Mouse (Mus musculus): ENCODE data around the gene S100a4. TPM values are rescaled to one million over a fixed set of nuclear protein-coding genes. Genes with fewer than 3 reads are reported as not detected.

S100a4 gene
- polyA plus RNA-seq, 1 experiment: 1.8 TPM

- WGBS: 80% methylated on average over 2 of the region's 2 CpGs
- TF ChIP-seq CTCF (IDR thresholded peaks at IDR 0.05; ENCODE audit: extremely low read depth, insufficient read length, insufficient replicate concordance, low read depth, low read length) (no peak), POLR2A (IDR thresholded peaks at IDR 0.05; ENCODE audit: low read depth, low read length) (no peak)
Measured at GRCm38 (mm10) chr3:90631984-90632383, 28.4 kb downstream of the S100a4 start.

GRCm38 (mm10) chr3:90638511-90639275 lies 35.1 kb downstream of the S100a4 start:
- TF ChIP-seq POLR2A (IDR thresholded peaks at IDR 0.05; ENCODE audit: low read depth, low read length) (no peak), CTCF (IDR thresholded peaks at IDR 0.05; ENCODE audit: extremely low read depth, insufficient read length, insufficient replicate concordance, low read depth, low read length) (no peak)
- H3K27me3 ChIP-seq (ENCODE audit: control insufficient read depth, insufficient read depth, low read length): no peaks in the 10 kb centered on the region
- no peaks in the 10 kb centered on the region for H3K36me3 ChIP-seq (ENCODE audit: control insufficient read depth, insufficient read depth, low read length)
- 35% methylated on average over 1 of the region's 1 CpGs for WGBS
- H3K4me3 ChIP-seq (ENCODE audit: low read depth, low read length): no peak overlapping the region
- no peak overlapping the region for H3K27ac ChIP-seq (ENCODE audit: insufficient read depth, low read depth, low read length)
- no peaks in the 10 kb centered on the region for H3K4me1 ChIP-seq (ENCODE audit: control insufficient read depth, insufficient read depth, insufficient read length, low read length)

More at GRCm38 (mm10) chr3:90631984-90632383, 28.4 kb downstream of the S100a4 start:
- Histone ChIP-seq H3K27ac (ENCODE audit: insufficient read depth, low read depth, low read length) (no peak overlapping the region), H3K4me3 (ENCODE audit: low read depth, low read length) (no peak overlapping the region), H3K27me3 (ENCODE audit: control insufficient read depth, insufficient read depth, low read length) (no peaks in the 10 kb centered on the region), H3K4me1 (ENCODE audit: control insufficient read depth, insufficient read depth, insufficient read length, low read length) (peaks cover 3% of the 10 kb centered on the region; the same call in 1 of the 2 replicates), H3K36me3 (ENCODE audit: control insufficient read depth, insufficient read depth, low read length) (no peaks in the 10 kb centered on the region)

GRCm38 (mm10) chr3:90639511-90640154 lies 36.1 kb downstream of the S100a4 start:
- Histone ChIP-seq H3K27ac (ENCODE audit: insufficient read depth, low read depth, low read length) (no peak overlapping the region), H3K4me3 (ENCODE audit: low read depth, low read length) (no peak overlapping the region), H3K27me3 (ENCODE audit: control insufficient read depth, insufficient read depth, low read length) (no peaks in the 10 kb centered on the region), H3K36me3 (ENCODE audit: control insufficient read depth, insufficient read depth, low read length) (no peaks in the 10 kb centered on the region), H3K4me1 (ENCODE audit: control insufficient read depth, insufficient read depth, insufficient read length, low read length) (no peaks in the 10 kb centered on the region)
- TF ChIP-seq POLR2A (IDR thresholded peaks at IDR 0.05; ENCODE audit: low read depth, low read length) (no peak), CTCF (IDR thresholded peaks at IDR 0.05; ENCODE audit: extremely low read depth, insufficient read length, insufficient replicate concordance, low read depth, low read length) (peak; percentile 60; the same call in 1 of the 2 replicates)
- 55% methylated on average over 7 of the region's 7 CpGs for WGBS

- 81% methylated on average over 7 of the region's 7 CpGs for WGBS
- H3K4me3 ChIP-seq (ENCODE audit: low read depth, low read length): no peak overlapping the region
Measured at GRCm38 (mm10) chr3:90640981-90641380, 37.4 kb downstream of the S100a4 start.

GRCm38 (mm10) chr3:90644220-90644619 lies 40.6 kb downstream of the S100a4 start:
- no peaks in the 10 kb centered on the region for H3K27me3 ChIP-seq (ENCODE audit: control insufficient read depth, insufficient read depth, low read length)
- H3K36me3 ChIP-seq (ENCODE audit: control insufficient read depth, insufficient read depth, low read length): no peaks in the 10 kb centered on the region
- H3K4me3 ChIP-seq (ENCODE audit: low read depth, low read length): no peak overlapping the region
- H3K4me1 ChIP-seq (ENCODE audit: control insufficient read depth, insufficient read depth, insufficient read length, low read length): no peaks in the 10 kb centered on the region
- H3K27ac ChIP-seq (ENCODE audit: insufficient read depth, low read depth, low read length): no peak overlapping the region
- peak; percentile 68; the same call in 1 of the 2 replicates for TF ChIP-seq CTCF (IDR thresholded peaks at IDR 0.05; ENCODE audit: extremely low read depth, insufficient read length, insufficient replicate concordance, low read depth, low read length)
- no peak for TF ChIP-seq POLR2A (IDR thresholded peaks at IDR 0.05; ENCODE audit: low read depth, low read length)
- 45% methylated on average over 3 of the region's 3 CpGs for WGBS

More at GRCm38 (mm10) chr3:90640981-90641380, 37.4 kb downstream of the S100a4 start:
- TF ChIP-seq POLR2A (IDR thresholded peaks at IDR 0.05; ENCODE audit: low read depth, low read length): no peak
- TF ChIP-seq CTCF (IDR thresholded peaks at IDR 0.05; ENCODE audit: extremely low read depth, insufficient read length, insufficient replicate concordance, low read depth, low read length): no peak
- Histone ChIP-seq H3K27ac (ENCODE audit: insufficient read depth, low read depth, low read length) (no peak overlapping the region), H3K36me3 (ENCODE audit: control insufficient read depth, insufficient read depth, low read length) (no peaks in the 10 kb centered on the region), H3K4me1 (ENCODE audit: control insufficient read depth, insufficient read depth, insufficient read length, low read length) (no peaks in the 10 kb centered on the region), H3K27me3 (ENCODE audit: control insufficient read depth, insufficient read depth, low read length) (no peaks in the 10 kb centered on the region)

GRCm38 (mm10) chr3:90647291-90647690 lies 43.7 kb downstream of the S100a4 start:
- no peak for TF ChIP-seq POLR2A (IDR thresholded peaks at IDR 0.05; ENCODE audit: low read depth, low read length)
- no peak for TF ChIP-seq CTCF (IDR thresholded peaks at IDR 0.05; ENCODE audit: extremely low read depth, insufficient read length, insufficient replicate concordance, low read depth, low read length)
- no peaks in the 10 kb centered on the region for H3K27me3 ChIP-seq (ENCODE audit: control insufficient read depth, insufficient read depth, low read length)
- 79% methylated on average over 1 of the region's 1 CpGs for WGBS
- no peaks in the 10 kb centered on the region for H3K36me3 ChIP-seq (ENCODE audit: control insufficient read depth, insufficient read depth, low read length)
- no peaks in the 10 kb centered on the region for H3K4me1 ChIP-seq (ENCODE audit: control insufficient read depth, insufficient read depth, insufficient read length, low read length)
- H3K27ac ChIP-seq (ENCODE audit: insufficient read depth, low read depth, low read length): no peak overlapping the region
- H3K4me3 ChIP-seq (ENCODE audit: low read depth, low read length): no peak overlapping the region

GRCm38 (mm10) chr3:90648981-90649380 lies 45.4 kb downstream of the S100a4 start:
- Histone ChIP-seq H3K4me1 (ENCODE audit: control insufficient read depth, insufficient read depth, insufficient read length, low read length) (no peaks in the 10 kb centered on the region), H3K27me3 (ENCODE audit: control insufficient read depth, insufficient read depth, low read length) (no peaks in the 10 kb centered on the region), H3K27ac (ENCODE audit: insufficient read depth, low read depth, low read length) (no peak overlapping the region), H3K4me3 (ENCODE audit: low read depth, low read length) (no peak overlapping the region), H3K36me3 (ENCODE audit: control insufficient read depth, insufficient read depth, low read length) (no peaks in the 10 kb centered on the region)
- TF ChIP-seq CTCF (IDR thresholded peaks at IDR 0.05; ENCODE audit: extremely low read depth, insufficient read length, insufficient replicate concordance, low read depth, low read length) (no peak), POLR2A (IDR thresholded peaks at IDR 0.05; ENCODE audit: low read depth, low read length) (no peak)

Measured in small intestine, adult 2 months (tissue).